Mouse (Mus musculus): ENCODE data around the gene Cbx8. TPM values are rescaled to one million over a fixed set of nuclear protein-coding genes. Genes with fewer than 3 reads are reported as not detected.

Gene Cbx8
- polyA plus RNA-seq, 1 experiment from 2014 or later = 6.8 TPM

GRCm38 (mm10) chr11:119033874-119034558, 6.8 kb downstream of the Cbx8 start:
- Histone ChIP-seq H3K4me3 (ENCODE audit: low read depth, low read length) (no peak overlapping the region), H3K4me2 (ENCODE audit: low read depth) (no peak overlapping the region), H3K27ac (ENCODE audit: low read depth, low read length) (no peak overlapping the region), H3K9ac (ENCODE audit: low read length) (no peak overlapping the region), H3K36me3 (ENCODE audit: control insufficient read depth, insufficient read depth, low read length) (peaks cover 5% of the 10 kb centered on the region), H3K27me3 (ENCODE audit: control insufficient read depth, insufficient read depth, low read length) (peaks cover 47% of the 10 kb centered on the region), H3K9me3 (ENCODE audit: control insufficient read depth, low read length) (no peaks in the 10 kb centered on the region), H3K4me1 (ENCODE audit: control insufficient read depth, insufficient read depth, low read length) (peaks cover 28% of the 10 kb centered on the region)
- DNase-seq (ENCODE audit: low spot score) (peak; percentile 87), ATAC-seq (ENCODE audit: insufficient read depth, low FRiP score, low TSS enrichment) (peak; percentile 51; the same call in 1 of the 2 replicates)
- WGBS = 2% methylated on average over 26 of the region's 26 CpGs

- Histone ChIP-seq H3K4me3 (ENCODE audit: low read depth, low read length) (no peak overlapping the region), H3K27me3 (ENCODE audit: control insufficient read depth, insufficient read depth, low read length) (no peaks in the 10 kb centered on the region), H3K4me1 (ENCODE audit: control insufficient read depth, insufficient read depth, low read length) (peaks cover 26% of the 10 kb centered on the region), H3K36me3 (ENCODE audit: control insufficient read depth, insufficient read depth, low read length) (peaks cover 28% of the 10 kb centered on the region), H3K9me3 (ENCODE audit: control insufficient read depth, low read length) (no peaks in the 10 kb centered on the region), H3K4me2 (ENCODE audit: low read depth) (0 out of 2 replicates have a peak overlapping the region, but pooled peaks have one; percentile 2), H3K27ac (ENCODE audit: low read depth, low read length) (no peak overlapping the region), H3K9ac (ENCODE audit: low read length) (peak overlapping the region; percentile 4; the same call in 1 of the 2 replicates)
- ATAC-seq (ENCODE audit: insufficient read depth, low FRiP score, low TSS enrichment) (no peak), DNase-seq (ENCODE audit: low spot score) (no peak)
- WGBS = 76% methylated on average over 12 of the region's 12 CpGs
Observed at GRCm38 (mm10) chr11:119026203-119026602, 14.6 kb downstream of the Cbx8 start.

GRCm38 (mm10) chr11:119024260-119024659, 16.5 kb downstream of the Cbx8 start:
- peak overlapping the region; percentile 96 for H3K4me3 ChIP-seq (ENCODE audit: low read depth, low read length)
- WGBS = 14% methylated on average over 7 of the region's 7 CpGs
- peaks cover 25% of the 10 kb centered on the region for H3K36me3 ChIP-seq (ENCODE audit: control insufficient read depth, insufficient read depth, low read length)
- no peak for ATAC-seq (ENCODE audit: insufficient read depth, low FRiP score, low TSS enrichment)
- H3K27ac ChIP-seq (ENCODE audit: low read depth, low read length) = no peak overlapping the region
- H3K9me3 ChIP-seq (ENCODE audit: control insufficient read depth, low read length) = no peaks in the 10 kb centered on the region
- no peaks in the 10 kb centered on the region for H3K27me3 ChIP-seq (ENCODE audit: control insufficient read depth, insufficient read depth, low read length)
- H3K4me2 ChIP-seq (ENCODE audit: low read depth) = peak overlapping the region; percentile 97
- H3K9ac ChIP-seq (ENCODE audit: low read length) = peak overlapping the region; percentile 97
- H3K4me1 ChIP-seq (ENCODE audit: control insufficient read depth, insufficient read depth, low read length) = peaks cover 26% of the 10 kb centered on the region
- DNase-seq (ENCODE audit: low spot score) = no peak

GRCm38 (mm10) chr11:119023616-119023980, 17.2 kb downstream of the Cbx8 start:
- H3K36me3 ChIP-seq (ENCODE audit: control insufficient read depth, insufficient read depth, low read length) = peaks cover 18% of the 10 kb centered on the region
- H3K4me3 ChIP-seq (ENCODE audit: low read depth, low read length) = peak overlapping the region; percentile 96
- peaks cover 26% of the 10 kb centered on the region for H3K4me1 ChIP-seq (ENCODE audit: control insufficient read depth, insufficient read depth, low read length)
- DNase-seq (ENCODE audit: low spot score) (peak; percentile 78), ATAC-seq (ENCODE audit: insufficient read depth, low FRiP score, low TSS enrichment) (peak; percentile 51)
- no peaks in the 10 kb centered on the region for H3K9me3 ChIP-seq (ENCODE audit: control insufficient read depth, low read length)
- no peaks in the 10 kb centered on the region for H3K27me3 ChIP-seq (ENCODE audit: control insufficient read depth, insufficient read depth, low read length)
- peak overlapping the region; percentile 97 for H3K4me2 ChIP-seq (ENCODE audit: low read depth)
- peak overlapping the region; percentile 97 for H3K9ac ChIP-seq (ENCODE audit: low read length)
- 1% methylated on average over 15 of the region's 15 CpGs for WGBS
- peak overlapping the region; percentile 89 for H3K27ac ChIP-seq (ENCODE audit: low read depth, low read length)

- Histone ChIP-seq H3K4me2 (ENCODE audit: low read depth) (peak within 1 kb of the TSS; percentile 97), H3K27me3 (ENCODE audit: control insufficient read depth, insufficient read depth, low read length) (no peaks in the 10 kb centered on the region), H3K4me1 (ENCODE audit: control insufficient read depth, insufficient read depth, low read length) (peaks cover 26% of the 10 kb centered on the region), H3K4me3 (ENCODE audit: low read depth, low read length) (peak within 1 kb of the TSS; percentile 96), H3K9ac (ENCODE audit: low read length) (peak within 1 kb of the TSS; percentile 97), H3K9me3 (ENCODE audit: control insufficient read depth, low read length) (no peaks in the 10 kb centered on the region), H3K27ac (ENCODE audit: low read depth, low read length) (peak within 1 kb of the TSS; percentile 89), H3K36me3 (ENCODE audit: control insufficient read depth, insufficient read depth, low read length) (peaks cover 13% of the 10 kb centered on the region)
- peak; percentile 97 for DNase-seq (ENCODE audit: low spot score)
- peak; percentile 95 for ATAC-seq (ENCODE audit: insufficient read depth, low FRiP score, low TSS enrichment)
- WGBS = under 1% methylated on average over 56 of the region's 99 CpGs
Observed at GRCm38 (mm10) chr11:119022895-119023615, 17.7 kb downstream of the Cbx8 start, which contains the start of gene Cbx2. TSS of gene Cbx2 (plus strand) at chr11:119022962.

GRCm38 (mm10) chr11:119022068-119022894, 18.5 kb downstream of the Cbx8 start:
- 5% methylated on average over 42 of the region's 42 CpGs for WGBS
- ATAC-seq (ENCODE audit: insufficient read depth, low FRiP score, low TSS enrichment) (no peak), DNase-seq (ENCODE audit: low spot score) (no peak)
- Histone ChIP-seq H3K9me3 (ENCODE audit: control insufficient read depth, low read length) (no peaks in the 10 kb centered on the region), H3K4me1 (ENCODE audit: control insufficient read depth, insufficient read depth, low read length) (peaks cover 26% of the 10 kb centered on the region), H3K4me2 (ENCODE audit: low read depth) (peak overlapping the region; percentile 97), H3K27ac (ENCODE audit: low read depth, low read length) (peak overlapping the region; percentile 89; the same call in 1 of the 2 replicates), H3K36me3 (ENCODE audit: control insufficient read depth, insufficient read depth, low read length) (peaks cover 8% of the 10 kb centered on the region), H3K4me3 (ENCODE audit: low read depth, low read length) (peak overlapping the region; percentile 96), H3K27me3 (ENCODE audit: control insufficient read depth, insufficient read depth, low read length) (no peaks in the 10 kb centered on the region), H3K9ac (ENCODE audit: low read length) (peak overlapping the region; percentile 97)

- ATAC-seq (ENCODE audit: insufficient read depth, low FRiP score, low TSS enrichment) (no peak), DNase-seq (ENCODE audit: low spot score) (no peak)
- H3K9me3 ChIP-seq (ENCODE audit: control insufficient read depth, low read length) = no peaks in the 10 kb centered on the region
- WGBS = 97% methylated on average over 7 of the region's 7 CpGs
- H3K4me3 ChIP-seq (ENCODE audit: low read depth, low read length) = no peak overlapping the region
- H3K27me3 ChIP-seq (ENCODE audit: control insufficient read depth, insufficient read depth, low read length) = no peaks in the 10 kb centered on the region
- H3K9ac ChIP-seq (ENCODE audit: low read length) = no peak overlapping the region
- no peak overlapping the region for H3K4me2 ChIP-seq (ENCODE audit: low read depth)
- peaks cover 25% of the 10 kb centered on the region for H3K4me1 ChIP-seq (ENCODE audit: control insufficient read depth, insufficient read depth, low read length)
- no peaks in the 10 kb centered on the region for H3K36me3 ChIP-seq (ENCODE audit: control insufficient read depth, insufficient read depth, low read length)
- H3K27ac ChIP-seq (ENCODE audit: low read depth, low read length) = no peak overlapping the region
Observed at GRCm38 (mm10) chr11:119021180-119021579, 19.6 kb downstream of the Cbx8 start.

- H3K36me3 ChIP-seq (ENCODE audit: control insufficient read depth, insufficient read depth, low read length) = no peaks in the 10 kb centered on the region
- no peak overlapping the region for H3K4me2 ChIP-seq (ENCODE audit: low read depth)
- WGBS = 26% methylated on average over 7 of the region's 7 CpGs
- no peaks in the 10 kb centered on the region; the same call in 1 of the 2 replicates for H3K4me1 ChIP-seq (ENCODE audit: control insufficient read depth, insufficient read depth, low read length)
- ATAC-seq (ENCODE audit: insufficient read depth, low FRiP score, low TSS enrichment) = no peak
- H3K27ac ChIP-seq (ENCODE audit: low read depth, low read length) = no peak overlapping the region
- no peaks in the 10 kb centered on the region for H3K9me3 ChIP-seq (ENCODE audit: control insufficient read depth, low read length)
- no peak for DNase-seq (ENCODE audit: low spot score)
- no peak overlapping the region for H3K9ac ChIP-seq (ENCODE audit: low read length)
- H3K4me3 ChIP-seq (ENCODE audit: low read depth, low read length) = no peak overlapping the region
- H3K27me3 ChIP-seq (ENCODE audit: control insufficient read depth, insufficient read depth, low read length) = no peaks in the 10 kb centered on the region
Observed at GRCm38 (mm10) chr11:119017506-119017905, 23.3 kb downstream of the Cbx8 start.
